Mouse (Mus musculus) left cerebral cortex, adult 2 months (tissue): ENCODE data around the gene Klf12. TPM values are rescaled to one million over a fixed set of nuclear protein-coding genes. Genes with fewer than 3 reads are reported as not detected.
A peak's percentile ranks its signal among the peaks of the same experiment; 100 is the strongest.

Source experiments
- DNase-seq, 2 experiments: peaks; one replicate each; pipeline ENCODE4 v3.0.0; 2021 to 2022; ENCODE audit warnings: low spot score in 2 of 2, mixed read lengths in 1 of 2; ENCODE audit errors: extremely low spot score in 1 of 2
- H3K27ac ChIP-seq: fragments of 200-600 bp; 2 replicates; pipeline ENCODE4 v1.8.1; 2022
- H3K4me3 ChIP-seq: fragments of 200-600 bp; 2 replicates; pipeline ENCODE4 v1.8.1; 2022
- CTCF ChIP-seq: fragments of 200-600 bp; IDR thresholded peaks from 2 replicates; pipeline ENCODE4 v1.8.1; 2022; ENCODE audit warnings: antibody characterized with exemption, mild to moderate bottlenecking, moderate library complexity
- intact Hi-C: fragments of 180-260 bp; cut with DNase I; formaldehyde crosslinking; loops from one replicate; pipeline ENCODE4 v1.15.1; 2025
- total RNA-seq, 2 experiments: library from RNA; stranded (reverse); gene quantifications; 2 replicates each; pipeline ENCODE4 v1.2.3; 2021

The Klf12 gene
- total RNA-seq, 2 experiments from 2014 or later: 53.6 to 55.7 TPM

- DNase-seq: peak; percentile 72 to 76
- intact Hi-C loops: loop anchor here (5.0 kb wide), 3 partner anchors 76 to 279 kb away; no protein-coding TSS in a partner anchor
- no peak for TF ChIP-seq CTCF
- H3K4me3 ChIP-seq: peak overlapping the region; percentile 72
- H3K27ac ChIP-seq: peak overlapping the region; percentile 95
Measured at GRCm38 (mm10) chr14:100285656-100286585, 1.4 kb upstream of the Klf12 start.

GRCm38 (mm10) chr14:100284861-100285655 lies 579 bp upstream of the Klf12 start:
- TF ChIP-seq CTCF: no peak
- intact Hi-C loops: loop anchor here (1.0 to 5.0 kb wide), 7 partner anchors 74 to 343 kb away; no protein-coding TSS in a partner anchor
- DNase-seq: peak; percentile 65 to 72

GRCm38 (mm10) chr14:100283411-100284118 lies 914 bp downstream of the Klf12 start:
- TF ChIP-seq CTCF: no peak
- intact Hi-C loops: loop anchor here (1.0 to 5.0 kb wide), 4 partner anchors 72 to 341 kb away; no protein-coding TSS in a partner anchor
- DNase-seq: no peak

More at GRCm38 (mm10) chr14:100284861-100285655, 579 bp upstream of the Klf12 start:
- Histone ChIP-seq H3K27ac (peak overlapping the region; percentile 95), H3K4me3 (peak overlapping the region; percentile 72)

GRCm38 (mm10) chr14:100282651-100283050 lies 1.8 kb downstream of the Klf12 start:
- intact Hi-C loops: loop anchor here (5.0 kb wide), 2 partner anchors 125 to 340 kb away; no protein-coding TSS in a partner anchor
- H3K4me3 ChIP-seq: peak overlapping the region; percentile 72
- no peak overlapping the region for H3K27ac ChIP-seq
- no peak for DNase-seq
- no peak for TF ChIP-seq CTCF

More at GRCm38 (mm10) chr14:100283411-100284118, 914 bp downstream of the Klf12 start:
- peak overlapping the region; percentile 72 for H3K4me3 ChIP-seq
- peak overlapping the region; percentile 95 for H3K27ac ChIP-seq

- Histone ChIP-seq H3K27ac (no peak overlapping the region), H3K4me3 (no peak overlapping the region)
- TF ChIP-seq CTCF: no peak
- no peak for DNase-seq
- intact Hi-C loops: loop anchor here (5.0 kb wide), 2 partner anchors 124 to 339 kb away; no protein-coding TSS in a partner anchor
Measured at GRCm38 (mm10) chr14:100281734-100282133, 2.7 kb downstream of the Klf12 start.

- no peak overlapping the region for H3K4me3 ChIP-seq
- no peak for TF ChIP-seq CTCF
- intact Hi-C loops: no loop called here
Measured at GRCm38 (mm10) chr14:100274179-100274578, 10.3 kb downstream of the Klf12 start.

GRCm38 (mm10) chr14:100260531-100260930 lies 23.9 kb downstream of the Klf12 start:
- H3K4me3 ChIP-seq: no peak overlapping the region
- H3K27ac ChIP-seq: peak overlapping the region; percentile 48; the same call in 1 of the 2 replicates
- no peak for TF ChIP-seq CTCF
- intact Hi-C loops: no loop called here
- DNase-seq: no peak

More at GRCm38 (mm10) chr14:100274179-100274578, 10.3 kb downstream of the Klf12 start:
- no peak overlapping the region for H3K27ac ChIP-seq
- DNase-seq: no peak

GRCm38 (mm10) chr14:100243046-100243445 lies 41.4 kb downstream of the Klf12 start:
- intact Hi-C loops: no loop called here
- DNase-seq: no peak
- H3K4me3 ChIP-seq: no peak overlapping the region
- no peak for TF ChIP-seq CTCF
- no peak overlapping the region for H3K27ac ChIP-seq

GRCm38 (mm10) chr14:100239874-100240273 lies 44.6 kb downstream of the Klf12 start:
- no peak for TF ChIP-seq CTCF
- no peak overlapping the region for H3K27ac ChIP-seq
- intact Hi-C loops: no loop called here
- H3K4me3 ChIP-seq: no peak overlapping the region
- no peak for DNase-seq

- DNase-seq: no peak
- intact Hi-C loops: no loop called here
- TF ChIP-seq CTCF: no peak
- Histone ChIP-seq H3K4me3 (no peak overlapping the region), H3K27ac (no peak overlapping the region)
Measured at GRCm38 (mm10) chr14:100236757-100237156, 47.7 kb downstream of the Klf12 start.

GRCm38 (mm10) chr14:100235746-100236145 lies 48.7 kb downstream of the Klf12 start:
- intact Hi-C loops: no loop called here
- DNase-seq: no peak
- Histone ChIP-seq H3K4me3 (no peak overlapping the region), H3K27ac (no peak overlapping the region)
- no peak for TF ChIP-seq CTCF
